Mouse (Mus musculus) liver, embryonic 14.5 days (tissue): ENCODE data around the gene Fads6. TPM values are rescaled to one million over a fixed set of nuclear protein-coding genes. Genes with fewer than 3 reads are reported as not detected.

Experiments
- ATAC-seq: fragments of 200-750 bp; cut with Nextera tagmentation; 2 replicates; pipeline ENCODE4 v1.8.0; 2017; ENCODE audit warnings: moderate number of reproducible peaks, mild to moderate bottlenecking, moderate library complexity; ENCODE audit not compliant: insufficient read depth
- DNase-seq, 3 experiments: peaks; one replicate each; pipeline ENCODE4 v3.0.0-alpha.2; 2012 to 2013; ENCODE audit warnings: low read depth in 3 of 3, low spot score in 3 of 3
- H3K27ac ChIP-seq: fragments of 300-500 bp; sonication (generic); 2 replicates; pipeline ENCODE4 v1.5.1; 2014; ENCODE audit warnings: moderate library complexity, mild to moderate bottlenecking, control low read depth, inconsistent platforms
- H3K27me3 ChIP-seq: fragments of 300-500 bp; sonication (generic); 2 replicates; pipeline ENCODE4 v1.6.1; 2014; ENCODE audit warnings: mild to moderate bottlenecking, low read length, moderate library complexity; ENCODE audit not compliant: control insufficient read depth, insufficient read depth
- H3K36me3 ChIP-seq: fragments of 300-500 bp; sonication (generic); replicated peaks from 2 replicates; pipeline ENCODE4 v1.6.1; 2014; ENCODE audit warnings: low read depth; ENCODE audit not compliant: control insufficient read depth, insufficient read depth
- H3K4me1 ChIP-seq, 2 experiments: fragments of 200-500 bp in 1 of 2; fragments of 300-500 bp in 1 of 2; sonication (generic) in 1 of 2; replicated peaks; 2 replicates each; pipeline ENCODE4 v1.6.1; 2012 to 2014; ENCODE audit warnings: antibody characterized with exemption in 1 of 2, inconsistent platforms in 1 of 2, low read length in 1 of 2; ENCODE audit not compliant: control insufficient read depth in 2 of 2, insufficient read depth in 2 of 2
- H3K4me2 ChIP-seq: fragments of 300-500 bp; sonication (generic); 2 replicates; pipeline ENCODE4 v1.6.1; 2014; ENCODE audit warnings: low read depth, mild to moderate bottlenecking, control low read depth, moderate library complexity
- H3K4me3 ChIP-seq, 2 experiments: fragments of 200-500 bp in 1 of 2; fragments of 300-500 bp in 1 of 2; sonication (generic) in 1 of 2; 2 replicates each; pipeline ENCODE4 v1.5.1; 2012 to 2014; ENCODE audit warnings: low read depth in 2 of 2, low read length in 2 of 2, mild to moderate bottlenecking in 2 of 2, control low read depth in 1 of 2, inconsistent platforms in 1 of 2, moderate library complexity in 1 of 2; ENCODE audit not compliant: insufficient read depth in 1 of 2
- H3K9ac ChIP-seq: fragments of 300-500 bp; sonication (generic); replicated peaks from 2 replicates; pipeline ENCODE4 v1.6.1; 2014; ENCODE audit warnings: mild to moderate bottlenecking, control low read depth, moderate library complexity
- H3K9me3 ChIP-seq: fragments of 300-500 bp; sonication (generic); 2 replicates; pipeline ENCODE4 v1.6.1; 2016; ENCODE audit warnings: low read length, mixed read lengths; ENCODE audit not compliant: control insufficient read depth
- CTCF ChIP-seq: IDR thresholded peaks from 2 replicates; pipeline ENCODE4 v1.5.1; 2016; ENCODE audit warnings: antibody characterized with exemption, low read depth, control low read depth
- EP300 ChIP-seq: IDR thresholded peaks from 2 replicates; pipeline ENCODE4 v1.6.1; 2016; ENCODE audit warnings: antibody characterized with exemption, low read depth
- WGBS: fragments of 180-500 bp; shearing (Covaris S2); extraction: QIAGEN DNeasy Blood & Tissue Kit; methylation state at CpG from one replicate; pipeline ENCODE4 v1.1.7; 2014; ENCODE audit not compliant: insufficient replicate concordance; 5-methylcytosine and 5-hydroxymethylcytosine counted together
- polyA plus RNA-seq, 2 experiments: library from polyadenylated mRNA; depleted of rRNA in 1 of 2; stranded (reverse) in 1 of 2; unstranded in 1 of 2; fragments of >200 nt; fragmentation: Nextera tagmentation in 1 of 2; extraction: Ambion mirVana in 1 of 2; gene quantifications; 2 replicates each; pipeline versions ENCODE4 v1.2.1 to v1.2.3; 2012 to 2014

The Fads6 gene
- polyA plus RNA-seq, 2 experiments, result 2.8 to 6.7 TPM

- Histone ChIP-seq H3K36me3 (no peaks in the 10 kb centered on the region), H3K4me1 (no peaks in the 10 kb centered on the region), H3K9me3 (no peaks in the 10 kb centered on the region), H3K9ac (no peak overlapping the region), H3K4me3 (no peak overlapping the region), H3K4me2 (no peak overlapping the region), H3K27me3 (peaks cover 29% of the 10 kb centered on the region), H3K27ac (no peak overlapping the region)
- DNase-seq, result no peak
- WGBS, result 63% methylated on average over 1 of the region's 1 CpGs
- TF ChIP-seq EP300, result no peak
- no peak for TF ChIP-seq CTCF
- ATAC-seq, result no peak
Observed at GRCm38 (mm10) chr11:115337826-115338225, 40.4 kb upstream of the Fads6 start.

- H3K4me3 ChIP-seq, result no peak overlapping the region
- no peak overlapping the region for H3K4me2 ChIP-seq
- no peak for DNase-seq
- H3K4me1 ChIP-seq, result no peaks in the 10 kb centered on the region
- H3K36me3 ChIP-seq, result no peaks in the 10 kb centered on the region
- no peaks in the 10 kb centered on the region for H3K9me3 ChIP-seq
- H3K27me3 ChIP-seq, result peaks cover 29% of the 10 kb centered on the region
- no peak for TF ChIP-seq CTCF
- TF ChIP-seq EP300, result no peak
- H3K27ac ChIP-seq, result no peak overlapping the region
- ATAC-seq, result no peak
- no peak overlapping the region for H3K9ac ChIP-seq
- 17% methylated on average over 3 of the region's 3 CpGs for WGBS
Observed at GRCm38 (mm10) chr11:115337350-115337749, 39.9 kb upstream of the Fads6 start.

- WGBS, result 17% methylated on average over 6 of the region's 6 CpGs
Observed at GRCm38 (mm10) chr11:115336115-115336514, 38.7 kb upstream of the Fads6 start.

GRCm38 (mm10) chr11:115335223-115335622, 37.8 kb upstream of the Fads6 start:
- Histone ChIP-seq H3K27ac (no peak overlapping the region), H3K27me3 (peaks cover 31% of the 10 kb centered on the region), H3K36me3 (no peaks in the 10 kb centered on the region), H3K9ac (no peak overlapping the region), H3K4me3 (no peak overlapping the region), H3K4me2 (no peak overlapping the region), H3K4me1 (no peaks in the 10 kb centered on the region), H3K9me3 (no peaks in the 10 kb centered on the region)
- 44% methylated on average over 12 of the region's 12 CpGs for WGBS
- no peak for DNase-seq
- TF ChIP-seq CTCF, result no peak
- no peak for TF ChIP-seq EP300
- no peak for ATAC-seq

More at GRCm38 (mm10) chr11:115336115-115336514, 38.7 kb upstream of the Fads6 start:
- no peak overlapping the region for H3K27ac ChIP-seq
- H3K4me3 ChIP-seq, result no peak overlapping the region
- no peak for TF ChIP-seq CTCF
- TF ChIP-seq EP300, result no peak
- no peak overlapping the region for H3K9ac ChIP-seq
- no peaks in the 10 kb centered on the region for H3K9me3 ChIP-seq
- no peak overlapping the region for H3K4me2 ChIP-seq
- no peaks in the 10 kb centered on the region for H3K36me3 ChIP-seq
- no peak for DNase-seq
- ATAC-seq, result no peak
- no peaks in the 10 kb centered on the region for H3K4me1 ChIP-seq
- peaks cover 29% of the 10 kb centered on the region for H3K27me3 ChIP-seq

GRCm38 (mm10) chr11:115334531-115334930, 37.1 kb upstream of the Fads6 start, which contains the start of gene Otop3:
Gene Otop3 (plus strand): TSS chr11:115334731.
- Histone ChIP-seq H3K4me2 (peak within 1 kb of the TSS; percentile 18; the same call in 1 of the 2 replicates), H3K9me3 (no peaks in the 10 kb centered on the region), H3K4me3 (no peak within 1 kb of the TSS)

More at GRCm38 (mm10) chr11:115334531-115334930, 37.1 kb upstream of the Fads6 start, which contains the start of gene Otop3:
- TF ChIP-seq CTCF (no peak), EP300 (no peak)
- H3K36me3 ChIP-seq, result no peaks in the 10 kb centered on the region
- peaks cover 31% of the 10 kb centered on the region for H3K27me3 ChIP-seq
- DNase-seq, result no peak
- H3K9ac ChIP-seq, result no peak within 1 kb of the TSS
- no peak for ATAC-seq
- no peak within 1 kb of the TSS for H3K27ac ChIP-seq
- H3K4me1 ChIP-seq, result no peaks in the 10 kb centered on the region
- 5% methylated on average over 29 of the region's 29 CpGs for WGBS
